Mouse (Mus musculus): ENCODE data around the gene Tsen2. TPM values are rescaled to one million over a fixed set of nuclear protein-coding genes. Genes with fewer than 3 reads are reported as not detected.
A peak's percentile ranks its signal among the peaks of the same experiment; 100 is the strongest.

The Tsen2 gene
- polyA plus RNA-seq, 1 experiment from 2014 or later: 27.7 TPM

DNA sequence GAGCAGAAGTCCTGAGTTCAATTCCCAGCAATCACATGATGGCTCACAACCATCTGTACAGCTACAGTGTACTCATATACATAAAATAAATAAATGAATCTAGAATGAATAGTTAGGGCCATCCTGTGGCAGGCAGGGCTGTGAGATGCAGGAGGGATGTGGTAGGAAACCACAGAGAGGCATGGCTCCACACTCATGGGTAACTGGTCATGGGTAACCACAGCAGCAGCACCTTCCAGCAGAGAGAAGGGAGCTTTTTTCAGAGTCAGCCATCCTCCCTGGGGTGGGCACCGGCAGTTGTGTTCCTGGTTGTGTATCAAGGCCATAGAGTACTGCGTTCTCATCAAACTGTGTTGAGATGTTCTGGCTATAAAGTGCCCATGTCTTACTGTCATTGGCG lies 50.0 kb downstream of the Tsen2 start:
- Histone ChIP-seq H3K4me1 (ENCODE audit: control insufficient read depth, insufficient read depth, low read length) (no peaks in the 10 kb centered on the region), H3K27ac (ENCODE audit: low read length) (no peak overlapping the region), H3K9ac (replicated peaks; ENCODE audit: low read depth, low read length) (no peak overlapping the region), H3K4me2 (replicated peaks; ENCODE audit: low read depth, low read length) (no peak overlapping the region), H3K27me3 (ENCODE audit: control insufficient read depth, insufficient read depth, low read length) (no peaks in the 10 kb centered on the region), H3K36me3 (ENCODE audit: control insufficient read depth, insufficient read depth, low read length) (no peaks in the 10 kb centered on the region), H3K9me3 (ENCODE audit: control insufficient read depth, low read depth, low read length) (no peaks in the 10 kb centered on the region), H3K4me3 (ENCODE audit: low read depth, low read length) (no peak overlapping the region)
- no peak for ATAC-seq (ENCODE audit: insufficient number of reproducible peaks, insufficient read depth, low FRiP score, low read depth)
- 80% methylated on average over 3 of the region's 3 CpGs for WGBS

GRCm38 (mm10) chr6:115595667-115596066 lies 51.2 kb downstream of the Tsen2 start:
- H3K4me3 ChIP-seq (ENCODE audit: low read depth, low read length): no peak overlapping the region
- no peaks in the 10 kb centered on the region for H3K36me3 ChIP-seq (ENCODE audit: control insufficient read depth, insufficient read depth, low read length)
- no peaks in the 10 kb centered on the region for H3K27me3 ChIP-seq (ENCODE audit: control insufficient read depth, insufficient read depth, low read length)
- no peaks in the 10 kb centered on the region for H3K9me3 ChIP-seq (ENCODE audit: control insufficient read depth, low read depth, low read length)
- no peak for ATAC-seq (ENCODE audit: insufficient number of reproducible peaks, insufficient read depth, low FRiP score, low read depth)
- WGBS: 54% methylated on average over 3 of the region's 3 CpGs
- no peaks in the 10 kb centered on the region for H3K4me1 ChIP-seq (ENCODE audit: control insufficient read depth, insufficient read depth, low read length)
- no peak overlapping the region for H3K4me2 ChIP-seq (replicated peaks; ENCODE audit: low read depth, low read length)
- H3K27ac ChIP-seq (ENCODE audit: low read length): no peak overlapping the region
- H3K9ac ChIP-seq (replicated peaks; ENCODE audit: low read depth, low read length): no peak overlapping the region

DNA sequence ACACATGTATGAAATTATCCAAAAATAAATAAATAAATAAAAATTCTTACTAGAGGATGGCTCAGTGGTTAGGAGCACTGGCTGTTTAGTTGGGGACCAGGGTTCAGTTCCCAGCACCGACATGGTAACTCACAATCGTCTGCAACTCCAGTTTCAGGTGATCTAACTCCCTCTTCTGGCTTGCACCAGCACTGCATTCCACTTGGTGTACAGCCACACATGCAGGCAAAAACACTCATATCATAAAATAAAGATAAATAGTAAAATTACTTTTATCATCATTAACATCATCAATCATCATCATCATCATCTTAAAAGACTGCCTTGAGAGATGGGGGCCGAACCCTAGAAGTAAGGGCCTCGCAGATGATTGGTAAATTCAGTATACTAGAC lies 56.9 kb downstream of the Tsen2 start:
- Histone ChIP-seq H3K4me1 (ENCODE audit: control insufficient read depth, insufficient read depth, low read length) (no peaks in the 10 kb centered on the region), H3K27ac (ENCODE audit: low read length) (no peak overlapping the region), H3K36me3 (ENCODE audit: control insufficient read depth, insufficient read depth, low read length) (peaks cover 7% of the 10 kb centered on the region), H3K9ac (replicated peaks; ENCODE audit: low read depth, low read length) (no peak overlapping the region), H3K9me3 (ENCODE audit: control insufficient read depth, low read depth, low read length) (no peaks in the 10 kb centered on the region), H3K4me3 (ENCODE audit: low read depth, low read length) (peak overlapping the region; percentile 77; the same call in 1 of the 2 replicates), H3K4me2 (replicated peaks; ENCODE audit: low read depth, low read length) (peak overlapping the region; percentile 72), H3K27me3 (ENCODE audit: control insufficient read depth, insufficient read depth, low read length) (no peaks in the 10 kb centered on the region)
- WGBS: 66% methylated on average over 4 of the region's 4 CpGs
- no peak for ATAC-seq (ENCODE audit: insufficient number of reproducible peaks, insufficient read depth, low FRiP score, low read depth)

DNA sequence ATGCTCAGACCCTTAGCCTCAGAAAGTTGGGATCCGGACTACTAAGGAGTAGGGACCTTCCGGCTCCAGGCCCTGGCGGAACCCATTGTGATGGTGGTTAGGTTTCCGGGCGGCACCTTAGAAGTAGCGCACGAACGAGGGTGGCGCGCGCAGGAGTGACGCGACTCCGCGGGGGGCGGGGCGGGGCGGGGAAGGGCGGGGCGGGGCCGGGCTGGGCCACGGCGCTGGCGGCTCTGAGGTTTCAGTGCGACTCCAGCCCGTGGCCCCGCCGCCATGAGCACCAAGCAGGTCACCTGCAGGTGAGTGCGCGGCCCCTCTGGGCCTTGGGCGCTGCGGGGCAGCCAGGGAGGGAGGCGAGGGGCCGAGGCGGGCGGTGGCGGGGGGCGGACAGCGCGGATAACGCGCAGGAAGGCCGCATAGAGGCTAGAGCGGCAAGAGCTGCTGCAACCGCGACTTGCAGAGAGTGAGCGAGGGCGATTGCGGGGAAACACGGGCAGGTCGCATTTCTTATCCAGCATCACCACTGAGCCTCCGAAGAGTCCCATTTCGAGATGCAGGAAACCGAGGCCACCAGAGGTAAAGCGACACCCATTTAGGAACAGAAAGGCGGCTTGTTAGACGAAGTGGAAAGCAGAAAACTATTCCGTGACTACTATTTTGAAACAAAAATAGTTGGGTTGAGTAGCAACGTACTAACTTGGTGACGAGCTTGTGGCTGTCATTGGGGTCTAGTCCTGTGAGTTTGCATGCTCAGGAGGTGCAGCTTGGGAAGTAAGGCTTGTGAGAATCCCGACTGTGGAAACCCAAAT lies 57.5 kb downstream of the Tsen2 start, which contains the start of gene Mkrn2:
Gene Mkrn2, plus strand, starts transcription at position 188 of the 809 bp plus-strand sequence.
- Histone ChIP-seq H3K9ac (replicated peaks; ENCODE audit: low read depth, low read length) (peak within 1 kb of the TSS; percentile 72), H3K9me3 (ENCODE audit: control insufficient read depth, low read depth, low read length) (no peaks in the 10 kb centered on the region), H3K36me3 (ENCODE audit: control insufficient read depth, insufficient read depth, low read length) (peaks cover 7% of the 10 kb centered on the region), H3K27ac (ENCODE audit: low read length) (no peak within 1 kb of the TSS), H3K4me2 (replicated peaks; ENCODE audit: low read depth, low read length) (peak within 1 kb of the TSS; percentile 72), H3K4me3 (ENCODE audit: low read depth, low read length) (peak within 1 kb of the TSS; percentile 77), H3K27me3 (ENCODE audit: control insufficient read depth, insufficient read depth, low read length) (no peaks in the 10 kb centered on the region), H3K4me1 (ENCODE audit: control insufficient read depth, insufficient read depth, low read length) (no peaks in the 10 kb centered on the region)
- WGBS: under 1% methylated on average over 60 of the region's 61 CpGs
- peak; percentile 94 for ATAC-seq (ENCODE audit: insufficient number of reproducible peaks, insufficient read depth, low FRiP score, low read depth)

DNA sequence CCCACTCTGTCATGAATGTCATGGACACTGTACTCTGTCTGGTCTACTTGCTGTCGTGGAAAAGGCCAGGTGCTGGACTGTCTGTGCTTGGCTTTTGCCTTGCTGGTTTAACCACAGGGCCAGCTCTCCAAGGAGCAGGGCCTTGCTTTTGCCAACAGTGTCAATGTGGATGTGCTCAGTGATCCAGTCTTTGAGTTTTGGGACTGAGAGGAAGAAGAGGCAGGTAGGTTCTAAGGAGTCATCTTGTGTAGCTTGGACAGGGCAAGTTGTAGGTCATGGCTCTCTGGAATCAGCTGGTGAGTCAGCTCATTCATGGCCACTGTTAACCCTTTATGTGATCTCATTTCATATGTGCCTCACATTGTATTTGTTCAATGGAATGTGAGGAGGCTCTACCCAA lies 62.0 kb downstream of the Tsen2 start:
- 76% methylated on average over 1 of the region's 1 CpGs for WGBS
- H3K4me3 ChIP-seq (ENCODE audit: low read depth, low read length): no peak overlapping the region
- no peak overlapping the region for H3K4me2 ChIP-seq (replicated peaks; ENCODE audit: low read depth, low read length)
- no peak overlapping the region for H3K9ac ChIP-seq (replicated peaks; ENCODE audit: low read depth, low read length)
- no peak overlapping the region for H3K27ac ChIP-seq (ENCODE audit: low read length)
- H3K9me3 ChIP-seq (ENCODE audit: control insufficient read depth, low read depth, low read length): no peaks in the 10 kb centered on the region
- no peak for ATAC-seq (ENCODE audit: insufficient number of reproducible peaks, insufficient read depth, low FRiP score, low read depth)
- H3K4me1 ChIP-seq (ENCODE audit: control insufficient read depth, insufficient read depth, low read length): no peaks in the 10 kb centered on the region
- peaks cover 17% of the 10 kb centered on the region for H3K36me3 ChIP-seq (ENCODE audit: control insufficient read depth, insufficient read depth, low read length)
- no peaks in the 10 kb centered on the region for H3K27me3 ChIP-seq (ENCODE audit: control insufficient read depth, insufficient read depth, low read length)

- WGBS: 84% methylated on average over 4 of the region's 4 CpGs
- no peak overlapping the region for H3K9ac ChIP-seq (replicated peaks; ENCODE audit: low read depth, low read length)
- H3K27ac ChIP-seq (ENCODE audit: low read length): no peak overlapping the region
- no peaks in the 10 kb centered on the region for H3K27me3 ChIP-seq (ENCODE audit: control insufficient read depth, insufficient read depth, low read length)
- H3K9me3 ChIP-seq (ENCODE audit: control insufficient read depth, low read depth, low read length): no peaks in the 10 kb centered on the region
- H3K4me1 ChIP-seq (ENCODE audit: control insufficient read depth, insufficient read depth, low read length): no peaks in the 10 kb centered on the region
- ATAC-seq (ENCODE audit: insufficient number of reproducible peaks, insufficient read depth, low FRiP score, low read depth): no peak
- no peak overlapping the region for H3K4me2 ChIP-seq (replicated peaks; ENCODE audit: low read depth, low read length)
- H3K36me3 ChIP-seq (ENCODE audit: control insufficient read depth, insufficient read depth, low read length): peaks cover 17% of the 10 kb centered on the region
- H3K4me3 ChIP-seq (ENCODE audit: low read depth, low read length): no peak overlapping the region
Measured at GRCm38 (mm10) chr6:115607429-115607828, 63.0 kb downstream of the Tsen2 start.

DNA sequence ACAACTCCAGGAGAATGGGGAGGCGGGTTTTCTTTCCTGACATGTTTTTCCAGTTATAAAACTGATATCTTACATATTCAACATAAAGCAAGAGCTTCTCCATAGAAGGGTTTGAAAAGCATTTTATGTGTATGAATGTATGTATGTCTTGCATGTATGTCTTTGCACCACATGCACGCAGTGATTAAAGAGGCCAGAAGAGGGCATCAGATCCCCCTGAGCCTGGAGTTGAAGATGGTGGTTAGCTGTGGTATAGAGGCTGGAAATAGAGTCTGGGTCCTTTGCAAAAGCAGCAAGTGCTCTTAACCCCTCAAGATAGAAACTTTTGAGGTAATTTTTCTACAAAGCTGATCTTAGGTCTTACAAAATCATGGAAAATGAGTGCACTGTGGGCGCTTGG lies 64.7 kb downstream of the Tsen2 start:
- WGBS: 63% methylated on average over 3 of the region's 3 CpGs
- H3K9me3 ChIP-seq (ENCODE audit: control insufficient read depth, low read depth, low read length): no peaks in the 10 kb centered on the region
- H3K27me3 ChIP-seq (ENCODE audit: control insufficient read depth, insufficient read depth, low read length): no peaks in the 10 kb centered on the region
- no peak overlapping the region for H3K4me2 ChIP-seq (replicated peaks; ENCODE audit: low read depth, low read length)
- H3K4me3 ChIP-seq (ENCODE audit: low read depth, low read length): no peak overlapping the region
- H3K27ac ChIP-seq (ENCODE audit: low read length): no peak overlapping the region
- peaks cover 24% of the 10 kb centered on the region for H3K36me3 ChIP-seq (ENCODE audit: control insufficient read depth, insufficient read depth, low read length)
- H3K9ac ChIP-seq (replicated peaks; ENCODE audit: low read depth, low read length): no peak overlapping the region
- H3K4me1 ChIP-seq (ENCODE audit: control insufficient read depth, insufficient read depth, low read length): no peaks in the 10 kb centered on the region
- ATAC-seq (ENCODE audit: insufficient number of reproducible peaks, insufficient read depth, low FRiP score, low read depth): no peak

DNA sequence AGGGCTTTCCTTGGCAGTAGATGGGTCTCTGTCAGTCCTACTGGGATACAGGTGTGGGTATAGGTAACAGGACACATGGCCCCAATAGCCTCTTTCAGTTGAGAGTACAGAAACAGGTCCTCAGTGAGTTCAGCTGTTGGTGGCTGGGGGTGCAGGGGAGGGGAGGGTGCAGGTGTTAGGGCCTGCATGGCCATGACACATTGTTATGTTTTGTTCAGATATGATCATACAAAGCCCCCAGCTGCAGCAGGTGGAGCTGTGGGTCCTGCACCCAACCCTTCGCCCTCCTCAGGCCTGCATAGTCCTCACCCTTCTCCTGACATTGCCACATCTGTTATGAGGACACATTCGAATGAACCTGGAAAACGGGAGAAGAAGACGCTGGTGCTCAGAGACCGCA lies 65.8 kb downstream of the Tsen2 start:
- Histone ChIP-seq H3K36me3 (ENCODE audit: control insufficient read depth, insufficient read depth, low read length) (peaks cover 30% of the 10 kb centered on the region), H3K9me3 (ENCODE audit: control insufficient read depth, low read depth, low read length) (no peaks in the 10 kb centered on the region), H3K27ac (ENCODE audit: low read length) (no peak overlapping the region), H3K4me2 (replicated peaks; ENCODE audit: low read depth, low read length) (no peak overlapping the region), H3K9ac (replicated peaks; ENCODE audit: low read depth, low read length) (no peak overlapping the region), H3K4me3 (ENCODE audit: low read depth, low read length) (no peak overlapping the region), H3K4me1 (ENCODE audit: control insufficient read depth, insufficient read depth, low read length) (no peaks in the 10 kb centered on the region), H3K27me3 (ENCODE audit: control insufficient read depth, insufficient read depth, low read length) (no peaks in the 10 kb centered on the region)
- WGBS: 91% methylated on average over 5 of the region's 5 CpGs
- no peak for ATAC-seq (ENCODE audit: insufficient number of reproducible peaks, insufficient read depth, low FRiP score, low read depth)

GRCm38 (mm10) chr6:115613793-115614192 lies 69.3 kb downstream of the Tsen2 start:
- no peaks in the 10 kb centered on the region for H3K4me1 ChIP-seq (ENCODE audit: control insufficient read depth, insufficient read depth, low read length)
- ATAC-seq (ENCODE audit: insufficient number of reproducible peaks, insufficient read depth, low FRiP score, low read depth): no peak
- H3K4me3 ChIP-seq (ENCODE audit: low read depth, low read length): no peak overlapping the region
- H3K4me2 ChIP-seq (replicated peaks; ENCODE audit: low read depth, low read length): no peak overlapping the region
- no peak overlapping the region for H3K27ac ChIP-seq (ENCODE audit: low read length)
- no peaks in the 10 kb centered on the region for H3K9me3 ChIP-seq (ENCODE audit: control insufficient read depth, low read depth, low read length)
- H3K36me3 ChIP-seq (ENCODE audit: control insufficient read depth, insufficient read depth, low read length): peaks cover 60% of the 10 kb centered on the region
- H3K9ac ChIP-seq (replicated peaks; ENCODE audit: low read depth, low read length): no peak overlapping the region
- H3K27me3 ChIP-seq (ENCODE audit: control insufficient read depth, insufficient read depth, low read length): no peaks in the 10 kb centered on the region
